Mouse (Mus musculus) neural tube, embryonic 12.5 days (tissue): Measurements from ENCODE around the gene Nrxn3. TPM values are rescaled to one million over a fixed set of nuclear protein-coding genes. Genes with fewer than 3 reads are reported as not detected.

Source experiments
- ATAC-seq: fragments of 200-750 bp; cut with Nextera tagmentation; 2 replicates; pipeline ENCODE4 v1.8.0; 2017; ENCODE audit warnings: low read depth, mild to moderate bottlenecking, moderate TSS enrichment, moderate library complexity; ENCODE audit not compliant: low FRiP score
- H3K27ac ChIP-seq: fragments of 300-500 bp; sonication (generic); 2 replicates; pipeline ENCODE4 v1.5.1; 2016
- H3K27me3 ChIP-seq: fragments of 300-500 bp; sonication (generic); replicated peaks from 2 replicates; pipeline ENCODE4 v1.6.1; 2016; ENCODE audit warnings: mild to moderate bottlenecking
- H3K36me3 ChIP-seq: fragments of 300-500 bp; sonication (generic); 2 replicates; pipeline ENCODE4 v1.6.1; 2016; ENCODE audit warnings: mild to moderate bottlenecking
- H3K4me1 ChIP-seq: fragments of 300-500 bp; sonication (generic); 2 replicates; pipeline ENCODE4 v1.6.1; 2016
- H3K4me2 ChIP-seq: fragments of 300-500 bp; sonication (generic); replicated peaks from 2 replicates; pipeline ENCODE4 v1.6.1; 2016; ENCODE audit warnings: mild to moderate bottlenecking
- H3K4me3 ChIP-seq: fragments of 300-500 bp; sonication (generic); 2 replicates; pipeline ENCODE4 v1.5.1; 2016
- H3K9ac ChIP-seq: fragments of 300-500 bp; sonication (generic); 2 replicates; pipeline ENCODE4 v1.6.1; 2016; ENCODE audit warnings: mild to moderate bottlenecking
- H3K9me3 ChIP-seq: fragments of 300-500 bp; sonication (generic); 2 replicates; pipeline ENCODE4 v1.6.1; 2016; ENCODE audit warnings: mild to moderate bottlenecking
- WGBS: fragments of 180-500 bp; shearing (Covaris S2); methylation state at CpG from one replicate; pipeline ENCODE4 v1.1.7; 2016; 5-methylcytosine and 5-hydroxymethylcytosine counted together
- polyA plus RNA-seq: library from polyadenylated mRNA; unstranded; fragments of >200 nt; fragmentation: Nextera tagmentation; extraction: Ambion mirVana; gene quantifications from 2 replicates; pipeline ENCODE4 v1.2.1, GENCODE M21; 2016

Gene Nrxn3
- polyA plus RNA-seq, 1 experiment from 2014 or later = 57.5 TPM

DNA sequence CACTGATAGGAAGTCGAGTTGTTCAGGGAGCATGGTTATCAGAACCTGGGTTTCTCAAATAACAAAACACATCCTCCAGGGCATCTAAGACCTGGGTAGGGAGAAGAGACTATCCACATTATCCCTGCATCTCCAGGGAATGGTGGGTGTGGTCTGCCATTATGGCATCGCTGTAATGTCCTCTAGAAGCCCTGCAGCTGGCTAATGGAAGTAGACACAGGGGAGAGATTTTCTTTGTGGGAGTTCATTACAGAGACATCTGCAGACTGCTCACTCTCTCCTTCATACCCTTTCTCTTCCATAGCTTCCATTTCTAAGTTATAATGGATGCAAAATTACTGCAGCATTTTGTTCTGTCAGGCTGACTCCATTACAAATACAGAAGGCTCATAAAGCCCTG lies 950.1 kb downstream of the Nrxn3 start:
- WGBS = 50% methylated on average over 2 of the region's 2 CpGs
- no peaks in the 10 kb centered on the region for H3K27me3 ChIP-seq
- H3K4me2 ChIP-seq = no peak overlapping the region
- no peaks in the 10 kb centered on the region for H3K9me3 ChIP-seq
- no peak overlapping the region for H3K4me3 ChIP-seq
- no peak overlapping the region for H3K27ac ChIP-seq
- H3K4me1 ChIP-seq = peaks cover 5% of the 10 kb centered on the region; the same call in 1 of the 2 replicates
- H3K36me3 ChIP-seq = no peaks in the 10 kb centered on the region
- no peak overlapping the region for H3K9ac ChIP-seq
- no peak for ATAC-seq

DNA sequence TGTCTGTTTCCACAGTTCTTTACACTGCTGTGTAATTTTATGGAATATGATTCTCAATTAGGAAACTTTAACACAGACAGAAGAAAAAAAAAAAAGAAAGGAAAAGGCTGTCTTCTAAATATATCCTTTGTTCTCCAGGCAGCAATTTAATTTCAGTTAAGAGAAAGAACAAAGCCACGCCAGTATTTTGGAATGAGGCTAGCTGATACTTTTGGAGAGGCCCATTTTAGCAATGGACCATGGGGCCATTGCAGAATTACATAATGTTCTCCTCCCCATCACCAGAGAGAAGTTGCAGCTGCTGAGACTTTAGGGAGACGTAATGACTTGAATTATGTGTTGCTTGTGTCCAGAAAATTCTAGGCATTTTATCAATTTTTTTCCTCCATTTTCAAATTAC lies 963.0 kb downstream of the Nrxn3 start:
- H3K27ac ChIP-seq = no peak overlapping the region
- no peaks in the 10 kb centered on the region for H3K36me3 ChIP-seq
- no peaks in the 10 kb centered on the region for H3K9me3 ChIP-seq
- H3K4me2 ChIP-seq = no peak overlapping the region
- H3K4me3 ChIP-seq = no peak overlapping the region
- 82% methylated on average over 2 of the region's 2 CpGs for WGBS
- H3K9ac ChIP-seq = no peak overlapping the region
- H3K4me1 ChIP-seq = no peaks in the 10 kb centered on the region
- ATAC-seq = no peak
- no peaks in the 10 kb centered on the region for H3K27me3 ChIP-seq

DNA sequence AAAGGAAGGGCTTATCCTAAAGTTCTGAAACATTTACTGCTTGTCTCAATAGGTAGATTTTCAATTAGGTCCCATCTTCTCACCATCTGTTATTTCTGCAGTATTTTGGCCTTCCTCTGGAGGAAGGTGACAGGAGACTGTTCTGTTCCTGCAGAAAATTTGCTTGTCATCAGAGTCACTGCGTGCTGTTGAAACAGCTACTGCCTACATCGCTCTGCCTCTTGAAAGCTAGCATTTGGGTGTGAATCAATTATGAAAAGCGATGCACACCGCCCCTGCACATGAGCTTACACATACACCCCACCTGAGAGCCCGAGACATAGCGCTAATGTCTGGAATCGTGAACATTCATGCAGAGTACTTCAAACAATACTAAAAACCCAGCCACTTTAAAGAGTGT lies 966.4 kb downstream of the Nrxn3 start:
- H3K27ac ChIP-seq = no peak overlapping the region
- no peak for ATAC-seq
- no peaks in the 10 kb centered on the region for H3K4me1 ChIP-seq
- WGBS = 94% methylated on average over 7 of the region's 7 CpGs
- no peaks in the 10 kb centered on the region for H3K36me3 ChIP-seq
- no peak overlapping the region for H3K4me2 ChIP-seq
- no peak overlapping the region for H3K4me3 ChIP-seq
- no peaks in the 10 kb centered on the region for H3K9me3 ChIP-seq
- no peaks in the 10 kb centered on the region for H3K27me3 ChIP-seq
- no peak overlapping the region for H3K9ac ChIP-seq

DNA sequence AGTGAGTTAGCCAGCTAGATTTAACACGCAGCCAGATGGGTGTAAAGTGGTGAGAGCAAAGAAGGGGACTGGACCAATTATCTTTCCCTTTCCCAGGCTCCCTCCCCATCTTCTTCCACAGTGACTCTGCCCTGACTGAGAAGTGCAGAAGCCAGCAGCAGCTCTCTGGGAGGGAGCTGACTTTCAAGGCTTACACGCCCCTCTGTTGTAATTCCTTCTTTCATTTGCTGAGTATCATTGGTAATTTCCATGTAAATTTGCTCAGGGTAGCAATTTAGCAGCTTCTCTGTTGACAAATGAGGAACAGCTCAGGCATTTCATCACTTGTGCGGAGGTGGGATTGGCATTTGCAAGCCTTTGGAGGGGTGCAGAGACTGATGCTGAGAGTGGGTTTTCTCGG lies 976.8 kb downstream of the Nrxn3 start:
- Histone ChIP-seq H3K27ac (no peak overlapping the region), H3K9ac (no peak overlapping the region), H3K4me2 (no peak overlapping the region), H3K4me1 (peaks cover 10% of the 10 kb centered on the region), H3K9me3 (no peaks in the 10 kb centered on the region), H3K4me3 (no peak overlapping the region), H3K36me3 (no peaks in the 10 kb centered on the region), H3K27me3 (no peaks in the 10 kb centered on the region)
- 3% methylated on average over 4 of the region's 4 CpGs for WGBS
- ATAC-seq = no peak

DNA sequence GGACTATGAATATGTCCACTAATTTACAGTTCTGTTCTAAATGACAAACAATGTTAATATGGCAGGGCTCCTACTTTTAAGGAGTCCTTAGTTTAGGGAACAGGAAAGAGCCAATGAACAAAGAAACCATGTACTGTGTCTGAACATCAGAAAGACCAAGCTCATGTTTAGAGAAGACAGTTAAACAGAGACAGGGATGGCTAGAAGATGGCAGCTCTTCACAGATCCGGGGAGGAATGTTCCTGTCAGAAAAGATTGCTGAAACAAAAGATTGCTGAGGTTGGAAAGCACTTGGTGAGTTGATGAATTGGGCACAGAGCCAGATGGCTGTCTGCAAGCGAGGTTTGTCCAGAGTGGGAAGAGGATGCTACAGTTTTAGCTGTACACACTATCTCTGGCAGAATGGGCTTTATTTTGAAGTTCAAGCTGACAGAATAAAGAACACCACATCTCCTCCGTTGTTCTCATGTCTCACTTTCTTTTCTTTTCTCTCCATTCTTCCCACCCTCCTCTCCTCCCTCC lies 978.3 kb downstream of the Nrxn3 start:
- H3K4me2 ChIP-seq = no peak overlapping the region
- no peak for ATAC-seq
- H3K4me1 ChIP-seq = peaks cover 10% of the 10 kb centered on the region
- H3K27ac ChIP-seq = no peak overlapping the region
- no peaks in the 10 kb centered on the region for H3K27me3 ChIP-seq
- no peak overlapping the region for H3K4me3 ChIP-seq
- no peak overlapping the region for H3K9ac ChIP-seq
- H3K36me3 ChIP-seq = no peaks in the 10 kb centered on the region
- H3K9me3 ChIP-seq = no peaks in the 10 kb centered on the region
- WGBS = 62% methylated on average over 3 of the region's 3 CpGs

DNA sequence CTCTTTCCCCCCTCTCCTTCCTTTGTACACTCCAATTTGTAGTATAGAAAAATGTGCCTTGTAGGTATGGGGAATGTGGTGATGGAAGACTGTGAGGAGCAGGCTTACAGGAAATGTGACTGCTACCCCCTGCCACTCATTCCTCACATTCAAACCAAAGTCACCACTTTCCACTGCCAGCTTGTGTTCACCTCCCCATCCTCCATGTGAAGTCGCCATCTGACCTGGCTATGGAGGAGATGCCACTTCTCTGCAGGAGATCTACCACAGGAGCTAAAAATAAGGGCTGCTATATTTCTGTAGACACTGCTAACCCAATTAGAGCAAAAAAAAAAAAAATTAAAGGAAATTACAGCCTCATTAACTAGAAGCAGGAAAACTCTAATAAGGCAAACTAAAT lies 980.3 kb downstream of the Nrxn3 start:
- Histone ChIP-seq H3K9me3 (no peaks in the 10 kb centered on the region), H3K27ac (no peak overlapping the region), H3K36me3 (no peaks in the 10 kb centered on the region), H3K27me3 (no peaks in the 10 kb centered on the region), H3K4me3 (no peak overlapping the region), H3K4me1 (peaks cover 10% of the 10 kb centered on the region), H3K4me2 (no peak overlapping the region), H3K9ac (no peak overlapping the region)
- ATAC-seq = no peak
- 91% methylated on average over 1 of the region's 1 CpGs for WGBS

DNA sequence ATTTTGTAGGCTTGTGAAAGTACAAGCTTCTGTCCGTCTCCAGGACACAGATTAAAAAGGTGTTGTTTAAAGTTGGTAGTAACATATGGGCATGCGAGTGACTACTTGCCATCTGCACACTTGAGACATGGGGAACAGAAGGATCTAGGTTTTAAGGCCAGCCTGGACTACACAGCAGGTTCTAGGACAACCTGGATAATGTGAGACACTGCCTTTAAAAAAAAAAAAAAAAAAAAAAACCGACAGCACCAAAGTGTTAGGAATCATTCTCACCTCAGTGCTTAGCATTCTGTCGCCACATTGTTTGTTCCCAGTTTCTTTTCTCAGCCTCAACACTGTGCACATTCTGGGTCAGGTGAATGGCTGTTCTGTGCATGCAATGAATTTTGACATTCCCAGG lies 985.2 kb downstream of the Nrxn3 start:
- Histone ChIP-seq H3K27me3 (no peaks in the 10 kb centered on the region), H3K36me3 (no peaks in the 10 kb centered on the region), H3K4me2 (no peak overlapping the region), H3K27ac (no peak overlapping the region), H3K4me3 (no peak overlapping the region), H3K9ac (no peak overlapping the region), H3K4me1 (no peaks in the 10 kb centered on the region), H3K9me3 (no peaks in the 10 kb centered on the region)
- 65% methylated on average over 4 of the region's 4 CpGs for WGBS
- ATAC-seq = no peak

DNA sequence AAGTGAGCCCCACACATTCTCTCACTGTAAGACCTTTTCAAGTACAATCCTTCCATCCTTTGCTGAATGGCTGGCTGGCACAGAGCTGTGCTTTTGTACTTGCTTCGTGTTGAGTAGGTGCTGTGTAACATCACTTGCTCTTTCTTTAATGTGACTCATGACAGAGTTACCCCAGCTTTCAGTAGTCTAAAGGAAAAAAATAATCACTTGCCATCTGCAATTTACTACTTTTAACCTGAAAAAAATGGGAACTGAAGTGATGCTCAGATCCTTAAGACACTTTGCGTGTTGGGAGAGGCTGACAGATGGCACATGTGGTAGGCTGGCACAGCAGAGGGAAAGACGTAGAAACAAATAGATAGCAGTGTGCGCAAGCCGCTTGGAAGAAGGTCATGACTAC lies 987.8 kb downstream of the Nrxn3 start:
- H3K4me2 ChIP-seq = no peak overlapping the region
- no peaks in the 10 kb centered on the region for H3K9me3 ChIP-seq
- WGBS = 90% methylated on average over 5 of the region's 5 CpGs
- no peak overlapping the region for H3K9ac ChIP-seq
- H3K27me3 ChIP-seq = no peaks in the 10 kb centered on the region
- no peak overlapping the region for H3K27ac ChIP-seq
- no peak for ATAC-seq
- H3K36me3 ChIP-seq = no peaks in the 10 kb centered on the region
- H3K4me3 ChIP-seq = no peak overlapping the region
- no peaks in the 10 kb centered on the region for H3K4me1 ChIP-seq

DNA sequence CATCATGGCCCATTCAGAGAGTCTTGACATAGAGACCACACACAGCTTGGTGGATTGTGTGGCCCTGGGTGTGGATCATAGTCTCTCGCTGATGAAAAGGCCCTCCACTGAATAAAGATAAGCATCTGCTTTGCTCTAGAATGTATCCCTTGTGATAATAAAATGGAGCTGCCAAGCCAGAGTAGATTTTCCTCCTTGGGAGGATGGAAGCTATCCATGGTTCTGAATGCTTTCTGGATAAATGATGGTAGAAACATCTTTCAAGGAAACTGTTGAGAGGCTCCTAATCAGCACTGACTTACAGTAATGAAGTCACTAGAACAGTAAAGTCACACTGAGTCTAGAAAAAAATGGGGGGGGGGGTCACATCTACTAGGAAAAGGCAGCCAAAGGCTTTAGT lies 989.1 kb downstream of the Nrxn3 start:
- Histone ChIP-seq H3K27me3 (no peaks in the 10 kb centered on the region), H3K27ac (no peak overlapping the region), H3K36me3 (no peaks in the 10 kb centered on the region), H3K4me1 (no peaks in the 10 kb centered on the region), H3K9me3 (no peaks in the 10 kb centered on the region), H3K9ac (no peak overlapping the region), H3K4me2 (no peak overlapping the region), H3K4me3 (no peak overlapping the region)
- WGBS = 90% methylated on average over 1 of the region's 1 CpGs
- ATAC-seq = no peak

DNA sequence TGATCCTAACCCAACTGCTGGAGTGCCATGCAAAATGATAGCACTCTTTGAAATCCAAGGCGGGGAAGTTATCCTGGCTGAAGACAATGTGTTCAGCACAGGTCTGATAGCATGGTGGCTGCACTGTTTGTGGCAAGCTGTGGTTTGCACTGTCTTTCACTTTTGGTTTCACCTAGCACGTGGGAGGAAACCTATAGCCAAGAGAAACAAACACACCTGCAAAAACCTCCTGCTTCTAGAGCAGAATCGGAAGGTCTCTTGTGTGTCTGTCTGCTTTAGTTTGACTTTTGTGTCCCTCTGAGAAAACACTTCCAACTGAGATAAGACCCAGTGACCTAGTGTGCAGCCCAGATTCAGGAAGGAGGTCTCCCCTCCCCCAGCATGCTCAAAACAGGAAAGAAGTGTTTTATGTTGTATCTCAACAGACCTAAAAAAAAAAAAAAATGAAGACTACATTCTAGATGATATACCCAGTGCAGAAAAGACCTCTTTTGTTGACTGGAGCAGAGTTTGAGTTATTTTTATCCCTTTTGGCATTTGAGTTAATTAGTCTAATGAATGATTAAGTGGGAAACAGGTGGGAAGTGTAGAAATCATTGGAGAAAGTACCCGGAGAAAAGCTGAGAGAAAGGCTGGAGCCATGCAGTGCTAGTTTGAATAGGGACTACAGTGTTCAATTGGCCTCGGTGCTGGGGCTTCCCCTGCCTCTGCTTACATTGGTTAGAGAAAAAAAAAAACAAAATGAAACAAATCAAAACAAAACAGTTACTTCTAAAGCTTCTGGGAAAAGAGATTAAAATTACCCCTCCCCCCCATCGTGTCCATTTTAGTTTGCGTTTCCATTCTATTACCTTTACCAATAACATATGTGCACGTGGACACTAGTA lies 996.8 kb downstream of the Nrxn3 start:
- Histone ChIP-seq H3K9ac (no peak overlapping the region), H3K4me3 (no peak overlapping the region), H3K4me2 (no peak overlapping the region), H3K27me3 (no peaks in the 10 kb centered on the region), H3K36me3 (no peaks in the 10 kb centered on the region), H3K4me1 (no peaks in the 10 kb centered on the region), H3K9me3 (no peaks in the 10 kb centered on the region), H3K27ac (no peak overlapping the region)
- whole genome bisulfite sequencing = 44% methylated on average over 8 of the region's 8 CpGs
- no peak for ATAC-seq

DNA sequence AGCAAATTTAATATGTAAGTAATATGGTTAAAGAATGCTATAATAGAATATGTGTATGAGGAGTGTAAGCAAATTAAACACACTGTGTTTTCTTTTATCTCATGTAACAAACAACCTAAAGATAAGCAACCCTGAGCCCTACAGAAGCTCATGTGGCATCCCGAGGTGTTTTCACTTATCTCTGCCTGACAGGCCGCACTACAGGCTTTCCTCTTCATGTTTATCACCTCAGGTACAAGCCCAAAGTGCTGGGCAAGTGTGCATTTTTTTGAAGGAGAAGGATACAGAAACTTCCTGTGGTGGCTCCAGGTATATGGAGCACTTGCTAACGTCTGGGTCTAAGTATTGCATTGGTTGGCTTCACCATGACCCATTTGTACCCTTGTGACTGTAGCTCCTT lies 998.3 kb downstream of the Nrxn3 start:
- Histone ChIP-seq H3K9me3 (no peaks in the 10 kb centered on the region), H3K36me3 (no peaks in the 10 kb centered on the region), H3K4me1 (no peaks in the 10 kb centered on the region), H3K9ac (no peak overlapping the region), H3K27ac (no peak overlapping the region), H3K4me3 (no peak overlapping the region), H3K27me3 (no peaks in the 10 kb centered on the region), H3K4me2 (no peak overlapping the region)
- 78% methylated on average over 3 of the region's 3 CpGs for WGBS
- no peak for ATAC-seq

DNA sequence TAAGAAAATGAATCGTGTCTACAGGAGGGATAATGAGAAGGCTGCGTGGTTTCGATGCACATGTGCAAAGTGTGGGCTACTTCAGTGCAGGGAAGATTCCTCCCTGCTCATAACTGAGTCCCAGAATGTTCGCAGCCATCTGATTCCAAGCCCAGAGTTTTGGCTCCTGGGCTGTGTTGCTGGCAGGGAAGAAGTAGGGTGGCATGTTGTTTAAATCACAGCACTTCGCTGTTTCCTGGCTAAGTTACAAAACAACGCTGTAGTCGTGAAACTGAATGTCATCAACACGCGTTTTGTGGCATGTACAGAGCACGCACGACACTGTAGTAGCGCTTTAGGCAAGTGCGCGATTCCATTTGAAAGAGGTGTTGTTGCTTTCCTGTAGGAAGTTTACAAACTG lies 999.8 kb downstream of the Nrxn3 start:
- Histone ChIP-seq H3K4me2 (no peak overlapping the region), H3K4me1 (no peaks in the 10 kb centered on the region), H3K27ac (no peak overlapping the region), H3K9me3 (no peaks in the 10 kb centered on the region), H3K4me3 (no peak overlapping the region), H3K9ac (no peak overlapping the region), H3K27me3 (no peaks in the 10 kb centered on the region), H3K36me3 (no peaks in the 10 kb centered on the region)
- WGBS = 93% methylated on average over 14 of the region's 14 CpGs
- no peak for ATAC-seq

DNA sequence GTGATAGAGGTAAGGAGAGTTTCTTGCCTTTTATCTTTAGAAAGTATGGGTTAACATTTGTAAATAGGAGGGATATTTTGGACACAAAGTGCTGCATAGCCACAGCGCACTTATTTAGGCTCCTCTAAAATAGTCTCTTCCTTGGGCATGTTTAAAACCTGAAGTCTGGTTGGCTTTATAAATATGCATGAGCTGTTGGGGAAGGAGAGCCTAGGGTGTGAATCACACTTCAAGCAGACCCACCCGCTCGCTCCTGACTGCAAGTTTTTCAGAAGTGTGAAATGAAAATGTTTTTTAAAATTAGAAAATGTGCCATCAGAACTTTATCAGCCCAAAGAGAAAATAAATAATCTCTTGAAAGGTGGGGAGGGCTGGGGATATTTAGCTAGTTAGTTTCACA lies 1001.4 kb downstream of the Nrxn3 start:
- Histone ChIP-seq H3K9ac (no peak overlapping the region), H3K9me3 (no peaks in the 10 kb centered on the region), H3K27me3 (no peaks in the 10 kb centered on the region), H3K36me3 (no peaks in the 10 kb centered on the region), H3K27ac (no peak overlapping the region), H3K4me1 (no peaks in the 10 kb centered on the region), H3K4me2 (no peak overlapping the region), H3K4me3 (no peak overlapping the region)
- 51% methylated on average over 3 of the region's 3 CpGs for WGBS
- no peak for ATAC-seq
